ENCODE assay signal across 23 mouse cellular contexts in genomic region chr6:89338733-89339132, GRCm38 (mm10). TPM values are rescaled to one million over a fixed set of nuclear protein-coding genes. Genes with fewer than 3 reads are reported as not detected.
DNase-seq lines count a peak whose midpoint lies in the region; ATAC-seq and TF ChIP-seq lines count a peak whose summit lies in the region.
"Had no signal": no experiment of that assay in that cellular context is flagged by ENCODE, and none has a peak within 500 bp of the region (broad histone marks: within the 10 kb centered on the region; RNA-seq: fewer than 3 reads in every experiment).

No protein-coding gene starts in this region.

- 85% methylated on average over 8 of the region's 8 CpGs for WGBS in heart, embryonic 12.5 days
- 83% methylated on average over 8 of the region's 8 CpGs for WGBS in heart, embryonic 15.5 days

- H3K27ac ChIP-seq in heart, embryonic 12.5 days (ENCODE audit: poor library complexity, severe bottlenecking), result no peak overlapping the region
- peak overlapping the region; percentile 75; the same call in 1 of the 2 replicates for H3K27ac ChIP-seq in heart, embryonic 15.5 days
- no peak overlapping the region for H3K27ac ChIP-seq in layer of hippocampus, adult 2 months
- H3K27ac ChIP-seq: embryonic facial prominence, embryonic 13.5 days; hindbrain, embryonic 10.5 days; kidney, embryonic 15.5 days; limb, embryonic 13.5 days; liver, embryonic 13.5 days; midbrain, embryonic 12.5 days; neural tube, embryonic 13.5 days had no signal

- H3K4me3 ChIP-seq in heart, embryonic 12.5 days, result no peak overlapping the region
- H3K4me3 ChIP-seq in heart, embryonic 15.5 days, result no peak overlapping the region
- no peak overlapping the region for H3K4me3 ChIP-seq in layer of hippocampus, adult 2 months
- H3K4me3 ChIP-seq: embryonic facial prominence, embryonic 13.5 days; hindbrain, embryonic 10.5 days; kidney, embryonic 15.5 days; limb, embryonic 13.5 days; liver, embryonic 13.5 days; megakaryocyte, embryonic 14.5 days; midbrain, embryonic 12.5 days; neural tube, embryonic 13.5 days had no signal

- TF ChIP-seq CTCF in layer of hippocampus, adult 2 months (conservative IDR thresholded peaks at IDR 0.05), result no peak

- no peak overlapping the region for H3K4me2 ChIP-seq in heart, embryonic 12.5 days
- H3K4me2 ChIP-seq in heart, embryonic 15.5 days, result no peak overlapping the region
- H3K4me2 ChIP-seq: embryonic facial prominence, embryonic 13.5 days; kidney, embryonic 15.5 days; limb, embryonic 13.5 days; liver, embryonic 13.5 days; midbrain, embryonic 12.5 days; neural tube, embryonic 13.5 days had no signal

- H3K9ac ChIP-seq in heart, embryonic 12.5 days, result no peak overlapping the region
- no peak overlapping the region for H3K9ac ChIP-seq in heart, embryonic 15.5 days
- H3K9ac ChIP-seq: embryonic facial prominence, embryonic 13.5 days; forebrain, postnatal 0 days; kidney, embryonic 15.5 days; limb, embryonic 13.5 days; liver, embryonic 13.5 days; midbrain, embryonic 12.5 days; neural tube, embryonic 13.5 days had no signal

- DNase-seq in adrenal gland, adult (ENCODE audit: inconsistent age in 2 of 2, low spot score in 1 of 2), result peak; percentile 50 to 76
- no peak for DNase-seq in adrenal gland, postnatal 4 days (ENCODE audit: low spot score in 2 of 2)
- peak; percentile 95 for DNase-seq in heart, adult 11 months
- DNase-seq in heart, postnatal 25 days (ENCODE audit: low spot score), result no peak
- peak; percentile 37 to 49 for DNase-seq in adrenal gland, postnatal 36 days
- no peak for DNase-seq in layer of hippocampus, adult 2 months (ENCODE audit: low spot score in 2 of 2)
- DNase-seq: gastrocnemius, postnatal 10 days; liver, embryonic 13.5 days; lung, adult 18-20 months; retina, postnatal 1 day; right cerebral cortex, postnatal 14 days had no signal

- H3K27me3 ChIP-seq in heart, embryonic 12.5 days (replicated peaks), result no peaks in the 10 kb centered on the region
- no peaks in the 10 kb centered on the region for H3K27me3 ChIP-seq in heart, embryonic 15.5 days
- H3K27me3 ChIP-seq: CH12.LX; embryonic facial prominence, embryonic 13.5 days; kidney, embryonic 15.5 days; limb, embryonic 13.5 days; liver, embryonic 13.5 days; midbrain, embryonic 12.5 days; neural tube, embryonic 13.5 days had no signal

- H3K9me3 ChIP-seq in heart, embryonic 12.5 days (replicated peaks), result no peaks in the 10 kb centered on the region
- H3K9me3 ChIP-seq in heart, embryonic 15.5 days (replicated peaks), result no peaks in the 10 kb centered on the region
- H3K9me3 ChIP-seq: embryonic facial prominence, embryonic 13.5 days; hindbrain, embryonic 10.5 days; kidney, embryonic 15.5 days; limb, embryonic 13.5 days; liver, embryonic 13.5 days; megakaryocyte, embryonic 14.5 days; midbrain, embryonic 12.5 days; neural tube, embryonic 13.5 days had no signal

- no peak for ATAC-seq in heart, embryonic 12.5 days (ENCODE audit: insufficient number of reproducible peaks, low FRiP score)
- no peak for ATAC-seq in heart, embryonic 15.5 days (replicated peaks; ENCODE audit: insufficient number of reproducible peaks, insufficient read depth, low FRiP score, low read depth)
- ATAC-seq: activated CD4-positive, CD25-positive, alpha-beta regulatory T cell, adult 4 months had no signal

- H3K36me3 ChIP-seq in heart, embryonic 12.5 days, result peaks cover 80% of the 10 kb centered on the region
- H3K36me3 ChIP-seq in heart, embryonic 15.5 days, result peaks cover 37% of the 10 kb centered on the region

- intact Hi-C loops in heart, postnatal 25 days (cut with DNase I), result loop anchor here (5.0 kb wide), 1 partner anchor 214 kb away; no protein-coding TSS in a partner anchor

- peaks cover 39% of the 10 kb centered on the region for H3K4me1 ChIP-seq in heart, embryonic 12.5 days (replicated peaks)
- peaks cover 40% of the 10 kb centered on the region for H3K4me1 ChIP-seq in heart, embryonic 15.5 days (replicated peaks)
- H3K4me1 ChIP-seq: liver, embryonic 13.5 days had no signal

RNA-seq across cellular contexts. Expression of gene Plxna1, which starts 23.7 kb away (rescaled TPM):
- total RNA-seq in adrenal gland, postnatal 4 days (2021), result 10 to 100 TPM; 67.4 to 77.6 TPM
- 13.4 and 17.3 TPM in 2 replicates for polyA plus RNA-seq in heart, embryonic 12.5 days (2016; fragmentation: Nextera tagmentation; extraction: Ambion mirVana)
- 10.0 and 13.4 TPM in 2 replicates for polyA plus RNA-seq in heart, embryonic 15.5 days (2015; fragmentation: Nextera tagmentation; extraction: Ambion mirVana)
- total RNA-seq in heart, postnatal 25 days (2021), result 10 to 100 TPM; 21.2 to 28.7 TPM
- total RNA-seq in adrenal gland, postnatal 36 days (2021), result 10 to 100 TPM; 55.0 to 98.6 TPM
- 100 to 1,000 TPM; 108 to 120 TPM for total RNA-seq in layer of hippocampus, adult 2 months (2021)

Comparison
In these comparisons a context has a peak if more than half of its experiments do, and no peak if none do; other contexts are left out.
1. DNase-seq: peak in adrenal gland, adult (2 of 2), heart, adult 11 months (single experiment) and adrenal gland, postnatal 36 days (2 of 2); none in adrenal gland, postnatal 4 days (0 of 2), heart, postnatal 25 days (single experiment) and layer of hippocampus, adult 2 months (0 of 2).